Mouse (Mus musculus): ENCODE data around the gene Evl. TPM values are rescaled to one million over a fixed set of nuclear protein-coding genes. Genes with fewer than 3 reads are reported as not detected.

The Evl gene
- polyA plus RNA-seq, 1 experiment from 2014 or later: 14.3 TPM

- Histone ChIP-seq H3K4me3 (ENCODE audit: low read depth, low read length) (no peak overlapping the region), H3K36me3 (replicated peaks; ENCODE audit: insufficient read depth, low read length) (no peaks in the 10 kb centered on the region), H3K4me1 (ENCODE audit: insufficient read depth) (no peaks in the 10 kb centered on the region), H3K4me2 (ENCODE audit: low read depth, low read length) (no peak overlapping the region), H3K27me3 (ENCODE audit: insufficient read depth, low read length) (no peaks in the 10 kb centered on the region), H3K9ac (replicated peaks) (no peak overlapping the region), H3K27ac (ENCODE audit: low read depth) (no peak overlapping the region), H3K9me3 (ENCODE audit: low read length) (no peaks in the 10 kb centered on the region)
- DNase-seq: no peak
- 76% methylated on average over 15 of the region's 15 CpGs for WGBS (ENCODE audit: insufficient replicate concordance)
- TF ChIP-seq EP300 (IDR thresholded peaks at IDR 0.05; ENCODE audit: low read depth): no peak
- TF ChIP-seq CTCF (IDR thresholded peaks at IDR 0.05; ENCODE audit: low read depth): no peak
- no peak for ATAC-seq
Observed at GRCm38 (mm10) chr12:108547251-108547875, 7.2 kb upstream of the Evl start.

DNA sequence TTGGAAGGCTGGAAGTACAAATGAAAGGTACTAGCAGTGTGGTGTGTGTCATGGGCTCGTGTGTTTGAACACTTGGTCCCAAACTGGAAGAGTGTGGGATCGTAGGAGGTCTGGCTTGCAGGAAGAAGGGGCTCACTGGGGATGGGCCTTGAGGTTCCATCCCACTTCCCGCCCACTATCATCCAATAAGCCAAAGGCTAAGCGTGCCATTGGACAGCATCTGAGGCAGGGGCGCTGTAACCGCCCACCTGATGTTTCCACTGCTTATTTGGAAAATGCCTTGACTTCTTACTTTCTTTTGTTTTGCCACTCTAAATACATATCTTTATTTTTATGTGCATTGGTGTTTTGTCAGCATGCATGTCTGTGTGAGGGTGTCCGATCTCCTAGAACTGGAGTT lies 2.8 kb upstream of the Evl start:
- Histone ChIP-seq H3K4me1 (ENCODE audit: insufficient read depth) (peaks cover 4% of the 10 kb centered on the region; the same call in 1 of the 2 replicates), H3K9ac (replicated peaks) (no peak overlapping the region), H3K27me3 (ENCODE audit: insufficient read depth, low read length) (peaks cover 32% of the 10 kb centered on the region), H3K36me3 (replicated peaks; ENCODE audit: insufficient read depth, low read length) (no peaks in the 10 kb centered on the region), H3K27ac (ENCODE audit: low read depth) (no peak overlapping the region), H3K4me3 (ENCODE audit: low read depth, low read length) (no peak overlapping the region), H3K4me2 (ENCODE audit: low read depth, low read length) (no peak overlapping the region), H3K9me3 (ENCODE audit: low read length) (no peaks in the 10 kb centered on the region)
- WGBS (ENCODE audit: insufficient replicate concordance): 78% methylated on average over 7 of the region's 7 CpGs
- ATAC-seq (no peak), DNase-seq (no peak)
- TF ChIP-seq EP300 (IDR thresholded peaks at IDR 0.05; ENCODE audit: low read depth) (no peak), CTCF (IDR thresholded peaks at IDR 0.05; ENCODE audit: low read depth) (no peak)

GRCm38 (mm10) chr12:108553079-108553478 lies 1.4 kb upstream of the Evl start:
- H3K27me3 ChIP-seq (ENCODE audit: insufficient read depth, low read length): peaks cover 34% of the 10 kb centered on the region

GRCm38 (mm10) chr12:108554861-108555556 lies 489 bp downstream of the Evl start:
- WGBS (ENCODE audit: insufficient replicate concordance): 2% methylated on average over 42 of the region's 100 CpGs
- H3K27me3 ChIP-seq (ENCODE audit: insufficient read depth, low read length): peaks cover 34% of the 10 kb centered on the region

More at GRCm38 (mm10) chr12:108553079-108553478, 1.4 kb upstream of the Evl start:
- Histone ChIP-seq H3K9me3 (ENCODE audit: low read length) (no peaks in the 10 kb centered on the region), H3K4me2 (ENCODE audit: low read depth, low read length) (no peak overlapping the region), H3K4me1 (ENCODE audit: insufficient read depth) (peaks cover 4% of the 10 kb centered on the region; the same call in 1 of the 2 replicates), H3K4me3 (ENCODE audit: low read depth, low read length) (no peak overlapping the region), H3K27ac (ENCODE audit: low read depth) (no peak overlapping the region), H3K9ac (replicated peaks) (no peak overlapping the region), H3K36me3 (replicated peaks; ENCODE audit: insufficient read depth, low read length) (no peaks in the 10 kb centered on the region)
- ATAC-seq (no peak), DNase-seq (no peak)
- TF ChIP-seq CTCF (IDR thresholded peaks at IDR 0.05; ENCODE audit: low read depth): no peak
- no peak for TF ChIP-seq EP300 (IDR thresholded peaks at IDR 0.05; ENCODE audit: low read depth)
- WGBS (ENCODE audit: insufficient replicate concordance): 42% methylated on average over 6 of the region's 6 CpGs

DNA sequence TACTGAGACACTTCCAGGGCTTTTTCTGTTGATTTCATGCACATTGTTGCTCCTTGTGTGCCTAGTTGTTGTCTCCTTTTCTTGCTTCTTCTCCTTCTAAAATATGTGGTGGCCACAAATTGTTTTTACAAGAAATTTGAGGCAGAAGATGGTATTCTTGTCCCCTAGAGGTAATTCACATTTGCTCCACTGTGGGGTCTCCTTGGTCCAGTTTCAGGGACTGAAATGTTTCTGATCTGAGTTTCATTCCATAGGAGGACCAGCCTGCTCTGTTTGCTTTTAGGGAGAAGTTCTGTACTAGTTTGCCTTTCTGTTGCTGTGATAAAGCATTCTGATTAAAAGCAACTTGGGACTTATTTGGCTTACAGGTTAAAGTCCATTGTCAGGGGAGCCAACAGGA lies 3.7 kb downstream of the Evl start:
- no peak overlapping the region for H3K9ac ChIP-seq (replicated peaks)
- H3K27ac ChIP-seq (ENCODE audit: low read depth): no peak overlapping the region
- no peaks in the 10 kb centered on the region for H3K36me3 ChIP-seq (replicated peaks; ENCODE audit: insufficient read depth, low read length)
- no peak for DNase-seq
- TF ChIP-seq CTCF (IDR thresholded peaks at IDR 0.05; ENCODE audit: low read depth): no peak
- no peak for TF ChIP-seq EP300 (IDR thresholded peaks at IDR 0.05; ENCODE audit: low read depth)
- H3K27me3 ChIP-seq (ENCODE audit: insufficient read depth, low read length): peaks cover 29% of the 10 kb centered on the region
- H3K4me1 ChIP-seq (ENCODE audit: insufficient read depth): peaks cover 4% of the 10 kb centered on the region; the same call in 1 of the 2 replicates
- ATAC-seq: no peak
- H3K4me3 ChIP-seq (ENCODE audit: low read depth, low read length): no peak overlapping the region
- H3K4me2 ChIP-seq (ENCODE audit: low read depth, low read length): no peak overlapping the region
- H3K9me3 ChIP-seq (ENCODE audit: low read length): no peaks in the 10 kb centered on the region

More at GRCm38 (mm10) chr12:108554861-108555556, 489 bp downstream of the Evl start:
- Histone ChIP-seq H3K9ac (replicated peaks) (peak overlapping the region; percentile 53), H3K9me3 (ENCODE audit: low read length) (no peaks in the 10 kb centered on the region), H3K27ac (ENCODE audit: low read depth) (no peak overlapping the region), H3K4me1 (ENCODE audit: insufficient read depth) (peaks cover 4% of the 10 kb centered on the region; the same call in 1 of the 2 replicates), H3K4me2 (ENCODE audit: low read depth, low read length) (peak overlapping the region; percentile 86), H3K36me3 (replicated peaks; ENCODE audit: insufficient read depth, low read length) (no peaks in the 10 kb centered on the region), H3K4me3 (ENCODE audit: low read depth, low read length) (peak overlapping the region; percentile 64)
- peak; percentile 67; the same call in 1 of the 2 replicates for ATAC-seq
- peak; percentile 21 for DNase-seq
- TF ChIP-seq CTCF (IDR thresholded peaks at IDR 0.05; ENCODE audit: low read depth) (no peak), EP300 (IDR thresholded peaks at IDR 0.05; ENCODE audit: low read depth) (no peak)

- Histone ChIP-seq H3K9me3 (ENCODE audit: low read length) (no peaks in the 10 kb centered on the region), H3K4me1 (ENCODE audit: insufficient read depth) (no peaks in the 10 kb centered on the region), H3K4me3 (ENCODE audit: low read depth, low read length) (no peak overlapping the region), H3K36me3 (replicated peaks; ENCODE audit: insufficient read depth, low read length) (no peaks in the 10 kb centered on the region), H3K9ac (replicated peaks) (no peak overlapping the region), H3K27me3 (ENCODE audit: insufficient read depth, low read length) (no peaks in the 10 kb centered on the region), H3K4me2 (ENCODE audit: low read depth, low read length) (no peak overlapping the region), H3K27ac (ENCODE audit: low read depth) (no peak overlapping the region)
- ATAC-seq (no peak), DNase-seq (no peak)
- peak; percentile 53 for TF ChIP-seq CTCF (IDR thresholded peaks at IDR 0.05; ENCODE audit: low read depth)
- no peak for TF ChIP-seq EP300 (IDR thresholded peaks at IDR 0.05; ENCODE audit: low read depth)
- 86% methylated on average over 3 of the region's 3 CpGs for WGBS (ENCODE audit: insufficient replicate concordance)
Observed at GRCm38 (mm10) chr12:108563238-108563637, 8.7 kb downstream of the Evl start.
